Mouse (Mus musculus) neutrophil, adult 65 days (primary cell): Measurements from ENCODE around the gene Olfr776. TPM values are rescaled to one million over a fixed set of nuclear protein-coding genes. Genes with fewer than 3 reads are reported as not detected.

Experiments
- total RNA-seq: library from RNA; stranded (reverse); gene quantifications from 2 replicates; pipeline ENCODE4 v1.2.4, GENCODE M21; 2023

Gene Olfr776
- total RNA-seq, result not detected in 2 replicates

GRCm38 (mm10) chr10:129258827-129259226, at the start of gene Olfr776:
TSS of gene Olfr776 (plus strand) at chr10:129259127.

GRCm38 (mm10) chr10:129235904-129236303, 23.0 kb upstream of the Olfr776 start, which contains the start of gene Olfr774:
TSS of gene Olfr774 (plus strand) at chr10:129236204.

DNA sequence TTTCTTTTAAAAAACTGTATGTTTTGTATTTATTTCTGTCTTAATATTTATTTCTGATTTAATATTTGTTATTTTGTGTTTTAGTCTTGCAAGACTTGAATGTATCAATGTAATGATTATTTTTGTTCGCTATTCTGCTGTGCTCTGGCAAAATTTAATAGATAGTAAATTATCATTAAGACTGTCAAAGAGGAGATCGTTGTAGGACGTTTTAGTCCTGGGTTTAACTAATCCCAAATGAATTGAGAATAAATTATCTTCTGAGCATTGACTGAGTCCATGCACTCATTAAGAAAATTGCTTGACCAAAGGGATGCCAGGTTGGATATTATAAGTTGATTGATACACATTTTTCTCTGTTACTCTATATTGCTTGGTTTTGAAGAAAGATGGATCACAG, 10.8 kb upstream of the Olfr776 start, which contains the start of gene Olfr775:
Gene Olfr775, plus strand, starts transcription at position 301 of the 400 bp plus-strand sequence.

GRCm38 (mm10) chr10:129271081-129271535, 12.2 kb downstream of the Olfr776 start, which contains the start of gene Olfr777:
TSS of gene Olfr777 (minus strand) at chr10:129271485.

Other genes starting within 250 kb of the Olfr776 start
- gene Olfr763, start 248.3 kb upstream of the Olfr776 start, total RNA-seq, result not detected in 2 replicates
- not detected in 2 replicates for gene Olfr764-ps1, start 219.2 kb upstream of the Olfr776 start, total RNA-seq
- gene Olfr765, start 209.1 kb upstream of the Olfr776 start, total RNA-seq, result not detected in 2 replicates
- not detected in 2 replicates for gene Olfr766-ps1, start 190.2 kb upstream of the Olfr776 start, total RNA-seq
- 0.09 TPM in 1 of 2 replicates, not detected in the other for gene Olfr767, start 176.2 kb upstream of the Olfr776 start, total RNA-seq
- gene Olfr768, start 159.8 kb upstream of the Olfr776 start, total RNA-seq, result not detected in 2 replicates
- not detected in 2 replicates for gene Olfr769, start 141.3 kb upstream of the Olfr776 start, total RNA-seq
- gene Olfr770, start 120.1 kb upstream of the Olfr776 start, total RNA-seq, result not detected in 2 replicates
- not detected in 2 replicates for gene Olfr771, start 94.4 kb upstream of the Olfr776 start, total RNA-seq
- gene Olfr772, start 81.2 kb upstream of the Olfr776 start, total RNA-seq, result not detected in 2 replicates
- not detected in 2 replicates for gene Olfr773, start 71.7 kb upstream of the Olfr776 start, total RNA-seq
- gene Olfr774, start 22.9 kb upstream of the Olfr776 start, total RNA-seq, result not detected in 2 replicates
- gene Olfr775, start 10.7 kb upstream of the Olfr776 start, total RNA-seq, result not detected in 2 replicates
- gene Olfr777, start 12.4 kb downstream of the Olfr776 start, total RNA-seq, result not detected in 2 replicates
- gene Olfr780, start 59.0 kb downstream of the Olfr776 start, total RNA-seq, result not detected in 2 replicates
- gene Olfr781, start 69.7 kb downstream of the Olfr776 start, total RNA-seq, result not detected in 2 replicates
- gene Olfr782, start 89.7 kb downstream of the Olfr776 start, total RNA-seq, result not detected in 2 replicates
- 0.28 TPM in 1 of 2 replicates, not detected in the other for gene Olfr784, start 125.0 kb downstream of the Olfr776 start, total RNA-seq
- not detected in 2 replicates for gene Olfr785, start 146.3 kb downstream of the Olfr776 start, total RNA-seq
- not detected in 2 replicates for gene Olfr786, start 168.2 kb downstream of the Olfr776 start, total RNA-seq
- gene Olfr787, start 202.7 kb downstream of the Olfr776 start, total RNA-seq, result not detected in 2 replicates
- not detected in 2 replicates for gene Olfr788, start 211.9 kb downstream of the Olfr776 start, total RNA-seq
- 0.09 TPM in 1 of 2 replicates, not detected in the other for gene Olfr789, start 225.6 kb downstream of the Olfr776 start, total RNA-seq
- not detected in 2 replicates for gene Olfr790, start 239.4 kb downstream of the Olfr776 start, total RNA-seq